Mouse (Mus musculus) kidney, postnatal 14 days (tissue): ENCODE measurements at regions not wholly inside any gene's neighbourhood (a gene's known extent, or its start where the extent isn't known, plus 50 kb on each side); places are given as distances from the start of the nearest gene placed in this dataset.
A peak's percentile ranks its signal among the peaks of the same experiment; 100 is the strongest.
"Not testable (repeated sequence)": the region's sequence is repeated elsewhere in the genome, so short reads cannot be mapped to it uniquely, and the experiment has no call there.

Source experiments
- DNase-seq: peaks from one replicate; pipeline ENCODE4 v3.0.0; 2022; ENCODE audit warnings: mixed read lengths

- no peak for DNase-seq
Observed at GRCm38 (mm10) chr4:5590531-5590930, 797.4 kb upstream of the Impad1 start.

- DNase-seq = no peak
Observed at GRCm38 (mm10) chr4:5587465-5587864, 794.3 kb upstream of the Impad1 start.

GRCm38 (mm10) chr4:5585205-5585604 is 792.0 kb upstream of the Impad1 start:
- no peak for DNase-seq

- peak; percentile 27 for DNase-seq
Observed at GRCm38 (mm10) chr4:5583989-5584677, 791.0 kb upstream of the Impad1 start.

- no peak for DNase-seq
Observed at GRCm38 (mm10) chr4:5568076-5568475, 774.9 kb upstream of the Impad1 start.

GRCm38 (mm10) chr4:5560001-5560657 is 767.0 kb upstream of the Impad1 start:
- DNase-seq = peak; percentile 19

GRCm38 (mm10) chr4:5540155-5540554 is 747.0 kb upstream of the Impad1 start:
- DNase-seq = no peak

GRCm38 (mm10) chr4:5530416-5530815 is 737.3 kb upstream of the Impad1 start:
- no peak for DNase-seq

- DNase-seq = no peak
Observed at GRCm38 (mm10) chr4:5518522-5518921, 725.4 kb upstream of the Impad1 start.

GRCm38 (mm10) chr4:5515426-5515825 is 722.3 kb upstream of the Impad1 start:
- not testable (repeated sequence) for DNase-seq

GRCm38 (mm10) chr4:5511743-5512142 is 718.6 kb upstream of the Impad1 start:
- no peak for DNase-seq

- no peak for DNase-seq
Observed at GRCm38 (mm10) chr4:5509398-5509797, 716.2 kb upstream of the Impad1 start.

- DNase-seq = no peak
Observed at GRCm38 (mm10) chr4:5495012-5495411, 701.9 kb upstream of the Impad1 start.

GRCm38 (mm10) chr4:5494072-5495000 is 701.2 kb upstream of the Impad1 start:
- peak; percentile 11 for DNase-seq

- DNase-seq = peak; percentile 2
Observed at GRCm38 (mm10) chr4:5486786-5487185, 693.6 kb upstream of the Impad1 start.

GRCm38 (mm10) chr4:5471891-5472558 is 678.9 kb upstream of the Impad1 start:
- no peak for DNase-seq

GRCm38 (mm10) chr4:5459028-5459695 is 666.0 kb upstream of the Impad1 start:
- DNase-seq = no peak

- no peak for DNase-seq
Observed at GRCm38 (mm10) chr4:5450417-5450816, 657.3 kb upstream of the Impad1 start.

GRCm38 (mm10) chr4:5441339-5442019 is 648.3 kb upstream of the Impad1 start:
- no peak for DNase-seq

- DNase-seq = no peak
Observed at GRCm38 (mm10) chr4:5437076-5437475, 643.9 kb upstream of the Impad1 start.
